Mouse (Mus musculus) heart, adult 18-20 months (tissue): ENCODE results near the gene Cst9. TPM values are rescaled to one million over a fixed set of nuclear protein-coding genes. Genes with fewer than 3 reads are reported as not detected.

Experiments used
- DNase-seq, 2 experiments: peaks; one replicate each; pipeline ENCODE4 v3.0.0; 2021 to 2022; ENCODE audit warnings: mixed read lengths in 1 of 2
- total RNA-seq, 2 experiments: library from RNA; stranded (reverse); gene quantifications; 2 replicates each; pipeline ENCODE4 v1.2.3; 2021

The Cst9 gene
- total RNA-seq, 2 experiments from 2014 or later: 0.82 to 0.90 TPM

- DNase-seq: peak; percentile 74 to 80
Measured at GRCm38 (mm10) chr2:148877016-148877770, 42.2 kb downstream of the Cst9 start.

DNA sequence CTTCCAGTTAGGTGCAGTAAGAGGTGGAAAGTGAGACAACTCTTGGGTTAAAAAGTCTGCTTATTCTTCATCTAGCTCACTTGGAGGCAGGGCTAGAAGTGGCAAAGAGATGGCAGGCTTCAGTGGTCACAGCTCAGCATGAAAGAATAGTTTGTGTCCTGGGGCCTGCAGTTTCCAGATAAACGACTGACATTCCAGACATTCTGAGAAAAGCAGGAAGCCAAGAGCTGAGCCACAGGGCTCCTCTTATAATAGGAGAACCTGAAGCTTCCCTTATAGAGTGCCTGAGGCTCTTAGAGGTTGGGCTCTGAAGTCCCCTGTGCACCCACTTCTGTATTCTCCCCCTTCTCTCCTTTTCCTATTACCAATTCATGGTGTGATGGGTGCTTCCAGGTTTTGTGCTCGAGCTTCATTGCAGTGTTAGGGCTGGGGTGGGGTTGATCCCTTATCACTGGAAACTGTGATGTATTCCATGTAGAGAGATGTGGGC lies 43.7 kb downstream of the Cst9 start:
- peak; percentile 37 to 52 for DNase-seq

DNA sequence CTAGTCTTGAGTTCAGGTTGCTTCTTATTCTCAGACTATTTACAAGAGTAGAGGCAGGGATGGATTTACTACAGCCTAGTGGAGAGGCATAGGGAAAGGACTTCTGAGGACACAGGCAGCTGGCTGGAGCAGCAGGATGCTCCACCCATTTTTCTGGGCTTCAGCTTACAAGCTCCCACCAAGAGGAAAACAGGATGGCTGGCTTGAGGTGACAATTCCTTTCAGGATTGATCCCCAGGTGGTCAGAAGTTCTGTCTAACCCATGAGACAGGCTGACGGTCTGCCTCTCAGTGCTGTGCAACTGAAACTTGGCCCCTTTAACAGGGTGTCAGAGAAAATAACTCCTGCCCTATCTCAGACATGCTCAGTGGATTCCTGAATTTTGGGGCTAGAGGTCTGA lies 44.3 kb downstream of the Cst9 start:
- DNase-seq: peak; percentile 68 to 85

DNA sequence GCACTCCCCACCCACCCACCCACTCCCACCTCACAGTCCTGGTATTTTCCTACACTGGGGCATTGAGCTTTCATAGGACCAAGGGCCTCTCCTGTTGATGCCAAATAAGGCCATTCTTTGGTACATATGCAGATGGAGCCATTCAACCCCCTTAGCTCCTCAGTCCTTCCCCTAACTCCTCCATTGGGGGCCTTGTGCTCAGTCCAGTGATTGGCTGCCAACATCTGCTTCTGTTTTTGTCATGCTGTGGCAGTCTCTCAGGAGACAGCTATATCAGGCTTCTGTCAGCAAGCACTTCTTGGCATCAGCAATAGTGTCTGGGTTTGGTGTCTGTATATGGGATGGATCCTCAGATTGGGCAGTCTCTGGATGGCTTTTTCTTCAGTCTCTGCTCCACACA lies 49.8 kb downstream of the Cst9 start:
- DNase-seq: peak in 1 of 2 experiments; percentile 53

Other genes with a start within 250 kb of the Cst9 start
- 1 to 10 TPM; 6.4 to 8.2 TPM for gene Nxt1, start 162.5 kb upstream of the Cst9 start, total RNA-seq
- gene Gzf1, start 154.1 kb upstream of the Cst9 start, total RNA-seq: 10 to 100 TPM; 26.2 to 29.3 TPM
- 1 to 10 TPM; 1.1 to 1.4 TPM for gene Napb, start 102.7 kb upstream of the Cst9 start, total RNA-seq
- gene Cstl1, start 84.8 kb upstream of the Cst9 start, total RNA-seq: not detected
- gene Cst11, start 63.6 kb upstream of the Cst9 start, total RNA-seq: not detected
- gene 8030411F24Rik, start 53.1 kb upstream of the Cst9 start, total RNA-seq: not detected
- under 1 TPM; 0.55 to 0.98 TPM for gene Cst12, start 45.8 kb upstream of the Cst9 start, total RNA-seq
- gene Cst8, start 36.4 kb upstream of the Cst9 start, total RNA-seq: not detected
- not detected for gene Cst13, start 15.1 kb upstream of the Cst9 start, total RNA-seq
- gene 9230104L09Rik, start 29.9 kb downstream of the Cst9 start, total RNA-seq: under 1 TPM in 1 of 2 experiments, not detected in 1; 0.72 TPM
- 100 to 1,000 TPM; 907 to 950 TPM for gene Cst3, start 40.5 kb downstream of the Cst9 start, total RNA-seq
- gene Gm1330, start 168.1 kb downstream of the Cst9 start, total RNA-seq: not detected
- not detected for gene Gm10750, start 182.1 kb downstream of the Cst9 start, total RNA-seq